Mouse (Mus musculus): Measurements from ENCODE around the gene Cfap97.
"Not testable (repeated sequence)": the region's sequence is repeated elsewhere in the genome, so short reads cannot be mapped to it uniquely, and the experiment has no call there.

The Cfap97 gene

DNA sequence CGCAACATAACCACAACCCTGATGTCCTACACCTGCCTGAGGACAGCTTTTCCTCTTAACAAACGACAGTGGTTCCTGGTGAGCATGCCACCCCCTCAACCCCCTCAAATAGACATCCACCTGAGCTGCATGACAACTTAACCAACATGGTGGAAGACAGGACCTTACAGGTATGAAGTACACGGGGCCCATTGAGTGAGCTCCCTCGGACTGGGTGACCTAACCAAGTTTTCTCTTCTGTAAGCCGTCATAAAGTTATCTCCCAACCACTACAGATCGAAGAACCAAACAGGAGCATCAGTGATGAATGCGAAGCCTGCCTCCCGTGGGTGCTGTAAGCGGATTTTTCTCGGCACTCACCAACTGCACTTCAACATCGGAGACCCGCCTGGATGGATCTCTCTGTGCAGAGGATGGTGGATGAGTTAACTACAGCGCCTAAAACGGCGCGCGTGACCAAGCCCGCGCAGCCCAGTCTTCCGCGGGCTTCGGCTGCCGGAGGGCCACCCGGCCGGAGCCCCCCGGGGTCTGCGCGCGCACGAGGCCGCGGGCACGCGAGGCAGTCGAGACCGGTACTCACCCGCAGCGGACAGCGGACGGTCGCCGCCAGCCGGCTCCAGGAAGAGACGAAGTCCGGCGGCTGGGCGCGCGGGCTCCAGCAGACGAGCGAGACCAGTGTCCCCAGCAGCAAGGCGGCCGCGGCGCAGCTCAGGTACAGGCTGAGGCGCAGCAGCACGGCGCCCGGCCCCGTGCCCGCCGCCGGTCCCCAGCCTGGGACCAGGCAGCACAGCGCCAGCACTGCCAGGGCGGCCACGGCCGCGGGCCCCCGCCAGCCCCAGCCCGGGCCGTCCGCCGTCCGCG is at the start of gene Cfap97:
Gene Cfap97, plus strand, starts transcription at position 570 of the 861 bp plus-strand sequence.
- peak; percentile 46 for ATAC-seq (ENCODE audit: insufficient number of reproducible peaks, low FRiP score, low TSS enrichment)

DNA sequence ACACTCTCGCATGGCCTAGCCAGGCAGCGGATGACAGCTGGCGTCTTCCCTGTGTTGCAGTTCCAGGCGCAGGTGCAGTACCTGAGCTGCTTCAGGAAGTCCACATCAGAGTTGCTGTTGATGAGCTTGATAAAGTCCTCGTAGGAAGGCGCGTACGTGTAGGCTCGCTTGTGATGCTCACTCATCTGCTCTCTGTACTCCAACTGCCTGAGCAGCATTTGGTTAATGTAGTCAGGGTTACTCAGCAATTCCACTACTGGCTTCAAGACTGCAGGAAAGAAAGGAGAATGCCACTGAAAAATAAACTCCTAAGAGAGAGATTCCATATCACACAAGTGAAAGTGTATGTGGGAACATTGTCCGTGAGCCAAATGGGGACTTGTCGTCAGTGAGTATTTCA is 48.1 kb upstream of the Cfap97 start:
- ATAC-seq (ENCODE audit: insufficient number of reproducible peaks, low FRiP score, low TSS enrichment) = no peak

DNA sequence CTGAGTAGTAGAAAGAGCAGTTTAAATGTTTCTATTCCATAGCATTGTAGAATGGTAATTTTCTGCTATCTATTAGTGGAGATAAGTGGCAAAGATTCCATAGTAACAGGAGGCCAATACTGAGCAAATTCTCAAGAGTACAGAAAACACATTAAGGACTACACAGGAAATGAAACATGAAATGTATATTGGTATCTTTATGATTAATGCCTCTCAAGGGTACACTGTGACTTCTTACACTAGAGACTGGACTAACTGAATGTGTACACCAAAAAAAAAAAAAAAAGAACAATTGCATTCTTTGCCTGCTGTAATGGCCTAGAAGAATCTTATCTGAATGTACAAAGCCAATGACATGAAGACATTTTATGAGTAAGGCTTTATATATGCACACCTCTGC is 43.9 kb upstream of the Cfap97 start:
- ATAC-seq (ENCODE audit: insufficient number of reproducible peaks, low FRiP score, low TSS enrichment) = no peak

DNA sequence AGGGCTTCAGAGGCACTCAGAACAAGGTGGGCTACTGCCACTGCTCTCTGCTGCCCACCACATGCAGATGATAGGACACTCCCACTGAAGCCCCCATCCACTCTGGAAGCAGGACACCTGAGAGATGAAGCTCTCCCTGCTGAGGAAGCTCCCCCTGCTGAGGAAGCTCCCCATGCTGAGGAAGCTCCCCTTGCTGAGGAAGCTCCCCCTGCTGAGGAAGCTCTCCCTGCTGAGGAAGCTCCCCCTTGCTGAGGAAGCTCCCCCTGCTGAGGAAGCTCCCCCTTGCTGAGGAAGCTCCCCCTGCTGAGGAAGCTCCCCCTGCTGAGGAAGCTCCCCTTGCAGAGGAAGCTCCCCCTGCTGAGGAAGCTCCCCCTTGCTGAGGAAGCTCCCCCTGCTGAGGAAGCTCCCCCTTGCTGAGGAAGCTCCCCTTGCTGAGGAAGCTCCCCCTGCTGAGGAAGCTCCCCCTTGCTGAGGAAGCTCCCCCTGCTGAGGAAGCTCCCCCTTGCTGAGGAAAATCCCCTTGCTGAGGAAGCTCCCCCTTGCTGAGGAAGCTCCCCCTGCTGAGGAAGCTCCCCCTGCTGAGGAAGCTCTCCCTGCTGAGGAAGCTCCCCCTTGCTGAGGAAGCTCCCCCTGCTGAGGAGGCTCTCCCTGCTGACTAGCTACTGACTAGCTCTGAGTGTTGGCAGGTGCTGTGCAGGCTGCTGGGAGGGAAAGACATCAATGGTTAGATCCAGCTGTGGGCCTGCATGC is 38.0 kb upstream of the Cfap97 start:
- ATAC-seq (ENCODE audit: insufficient number of reproducible peaks, low FRiP score, low TSS enrichment) = not testable (repeated sequence)

DNA sequence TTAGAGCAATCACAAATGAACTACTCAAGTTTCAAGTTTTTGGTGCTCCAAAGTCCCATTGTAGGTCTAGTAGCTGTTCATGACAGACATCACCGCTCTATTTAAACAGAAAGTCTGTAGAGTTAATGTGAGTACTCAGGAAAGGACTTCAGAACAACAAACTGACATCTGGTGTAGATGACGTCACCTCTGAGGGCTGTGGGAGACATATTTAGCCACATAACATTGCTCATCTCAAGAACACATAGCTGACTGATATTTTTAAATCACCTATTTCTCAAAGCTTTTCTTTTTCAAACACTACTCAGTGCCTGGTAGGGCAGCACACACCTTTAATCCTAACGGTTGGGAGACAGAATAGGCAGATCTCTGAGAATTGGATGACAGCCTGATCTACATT is 34.4 kb upstream of the Cfap97 start:
- no peak for ATAC-seq (ENCODE audit: insufficient number of reproducible peaks, low FRiP score, low TSS enrichment)

DNA sequence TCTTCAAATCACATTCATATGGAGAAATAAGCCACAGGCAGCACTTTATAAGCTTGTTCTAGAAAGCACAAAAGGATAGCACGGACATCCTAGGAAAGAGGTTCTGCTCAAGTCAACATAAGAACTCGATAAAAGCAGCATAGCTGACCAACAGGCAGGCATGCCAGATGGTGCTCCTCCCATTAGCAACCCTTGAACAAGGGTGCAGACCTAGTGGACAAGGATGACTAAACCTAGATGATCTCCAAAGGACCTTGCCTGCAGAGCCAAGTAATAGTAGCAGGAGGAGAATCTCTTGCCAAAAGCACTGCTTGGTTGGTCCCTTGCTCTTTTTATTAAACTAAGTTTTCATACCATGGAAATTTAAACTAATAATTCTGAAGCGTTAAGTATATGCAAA is 32.4 kb upstream of the Cfap97 start:
- no peak for ATAC-seq (ENCODE audit: insufficient number of reproducible peaks, low FRiP score, low TSS enrichment)

DNA sequence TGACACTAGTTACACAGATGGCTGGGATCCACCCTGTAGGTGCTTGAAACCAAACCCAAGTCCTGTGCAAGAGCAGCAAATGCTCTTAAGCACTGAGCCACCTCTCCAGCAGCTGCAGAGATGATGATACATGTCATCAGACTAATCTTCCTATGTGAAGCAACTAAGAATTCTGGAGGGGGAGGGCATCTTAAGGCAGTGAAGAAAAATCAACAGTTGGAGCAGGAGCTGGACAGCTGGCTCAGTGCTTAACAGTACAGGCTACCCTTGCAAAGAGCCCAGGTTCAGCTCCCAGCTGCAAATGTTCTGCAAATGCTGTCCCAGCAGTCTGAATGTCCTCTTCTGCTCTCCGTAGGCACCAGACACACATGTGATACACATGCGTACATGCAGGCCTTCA is 29.1 kb upstream of the Cfap97 start:
- no peak for ATAC-seq (ENCODE audit: insufficient number of reproducible peaks, low FRiP score, low TSS enrichment)

DNA sequence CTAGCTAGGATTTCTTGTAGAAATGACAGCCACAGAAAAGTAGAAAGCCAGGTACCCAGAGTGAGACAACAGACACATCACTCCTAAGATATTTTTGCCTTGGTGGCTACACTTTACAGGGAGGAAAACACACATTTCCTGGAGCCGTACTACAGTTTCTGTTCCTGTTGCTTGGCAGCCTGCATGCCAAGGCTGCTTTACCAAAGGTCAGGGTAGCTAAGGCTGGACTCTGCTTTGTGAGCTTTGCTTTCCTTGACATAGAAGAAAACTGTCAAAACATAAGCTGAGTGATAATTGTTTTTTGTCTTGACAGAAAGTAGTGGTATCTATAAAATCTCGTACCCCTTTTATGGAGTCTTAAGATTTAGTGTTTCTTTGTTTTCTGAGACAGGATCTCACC is 21.1 kb upstream of the Cfap97 start:
- no peak for ATAC-seq (ENCODE audit: insufficient number of reproducible peaks, low FRiP score, low TSS enrichment)

DNA sequence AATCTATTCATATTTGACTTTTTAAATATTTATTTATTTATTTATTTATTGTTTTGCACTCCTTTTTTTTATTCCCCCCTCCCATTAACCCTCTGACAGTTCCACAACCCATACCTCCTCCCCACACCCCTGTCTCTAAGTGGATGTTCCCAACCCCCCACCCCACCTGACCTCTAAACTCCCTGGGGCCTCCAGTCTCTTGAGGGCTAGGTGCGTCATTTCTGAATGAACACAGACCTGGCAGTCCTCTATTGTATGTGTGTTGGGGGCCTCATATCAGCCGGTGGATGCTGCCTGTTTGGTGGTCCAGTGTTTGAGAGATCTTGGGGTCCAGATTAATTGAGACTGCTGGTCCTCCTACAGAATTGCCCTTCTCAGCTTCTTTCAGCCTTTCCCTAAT is 16.0 kb upstream of the Cfap97 start:
- not testable (repeated sequence) for ATAC-seq (ENCODE audit: insufficient number of reproducible peaks, low FRiP score, low TSS enrichment)

DNA sequence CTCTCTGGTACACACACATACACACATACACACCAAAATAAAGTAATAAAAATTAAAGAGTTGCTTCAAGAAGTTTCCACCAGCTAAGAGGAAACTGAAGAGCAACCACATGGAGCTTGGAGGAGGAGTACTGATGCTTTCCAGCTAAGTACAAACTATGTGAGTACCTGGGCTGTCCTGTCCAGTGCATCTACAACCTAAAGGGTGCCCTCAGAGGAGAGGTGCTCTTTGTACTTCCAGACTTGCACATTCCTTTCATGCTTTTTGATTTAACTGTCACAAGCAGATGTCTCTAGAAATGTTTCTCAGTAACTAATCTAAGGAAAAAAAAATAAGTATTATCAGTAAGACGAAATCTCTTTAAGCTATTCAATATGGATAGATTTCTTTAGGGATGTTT is 14.2 kb upstream of the Cfap97 start:
- no peak for ATAC-seq (ENCODE audit: insufficient number of reproducible peaks, low FRiP score, low TSS enrichment)

DNA sequence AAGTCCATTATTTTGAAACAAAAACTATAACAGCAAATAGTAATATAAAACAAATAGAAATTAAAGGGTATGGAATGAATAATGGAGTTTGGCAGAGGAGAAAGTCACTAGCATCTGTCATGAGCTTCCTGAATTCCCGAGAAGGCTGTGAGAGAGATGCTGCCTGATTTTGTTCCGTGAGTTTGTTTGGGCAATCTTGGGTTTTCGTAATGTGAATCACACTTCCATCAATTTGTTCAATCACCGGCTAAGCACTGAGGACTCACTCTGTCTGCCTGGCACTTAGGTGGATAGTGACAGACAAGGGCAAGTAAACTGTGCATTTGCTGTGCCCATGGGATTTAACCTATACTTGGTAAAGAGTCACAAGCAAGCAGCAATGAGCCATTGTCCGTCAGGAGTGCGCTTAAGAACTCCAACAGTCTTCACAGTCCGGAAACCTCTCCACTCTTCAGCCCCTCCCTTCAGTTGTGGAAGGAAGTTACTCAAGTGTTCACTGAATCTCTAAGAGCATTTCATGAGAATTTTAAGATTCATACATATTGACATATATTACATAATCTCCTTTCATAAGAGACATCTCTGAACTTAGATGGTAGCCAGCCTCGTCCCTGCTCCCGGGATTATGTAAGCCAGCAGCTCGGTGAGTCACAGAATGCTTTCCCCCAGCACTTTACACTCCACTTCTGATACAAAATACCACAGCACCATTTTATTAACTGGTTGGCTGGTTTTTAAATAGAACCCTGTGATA is 13.6 kb upstream of the Cfap97 start:
- ATAC-seq (ENCODE audit: insufficient number of reproducible peaks, low FRiP score, low TSS enrichment) = no peak

DNA sequence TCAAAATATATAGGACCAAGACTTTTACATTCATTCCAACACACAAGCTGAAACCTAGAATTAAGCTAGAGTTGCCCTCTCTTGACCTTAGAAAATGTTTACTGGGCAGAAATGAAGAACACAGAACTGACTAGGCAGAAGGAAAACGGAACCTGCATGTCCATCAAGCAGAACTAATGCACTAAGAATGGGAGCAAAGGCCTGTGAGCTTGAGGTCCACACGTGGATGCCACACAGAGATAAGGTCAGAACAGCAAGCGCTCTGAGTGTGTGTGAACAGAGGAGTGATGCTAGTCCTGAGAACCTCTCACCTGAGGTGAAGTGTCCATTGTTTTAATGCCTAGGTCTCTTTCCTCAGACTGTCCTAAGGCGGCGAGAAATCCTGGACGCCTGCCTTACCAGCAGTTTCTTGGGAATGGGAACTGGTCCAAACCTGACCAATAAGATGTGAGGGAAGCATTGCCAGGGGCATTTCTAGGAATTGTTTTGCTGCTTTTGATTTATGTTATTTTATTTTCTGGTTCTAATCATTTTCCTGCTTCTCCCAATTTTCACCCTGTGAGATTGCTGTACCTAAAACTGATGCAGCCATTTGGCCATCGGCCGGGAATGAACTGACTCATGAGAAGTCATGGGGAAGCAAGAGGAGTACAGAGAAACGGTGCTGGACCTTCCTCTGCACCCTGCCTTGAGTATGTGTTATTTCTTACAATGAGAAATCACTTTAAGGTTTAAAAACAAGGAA is 11.0 kb upstream of the Cfap97 start:
- ATAC-seq (ENCODE audit: insufficient number of reproducible peaks, low FRiP score, low TSS enrichment) = peak; percentile 23; the same call in 1 of the 2 replicates

DNA sequence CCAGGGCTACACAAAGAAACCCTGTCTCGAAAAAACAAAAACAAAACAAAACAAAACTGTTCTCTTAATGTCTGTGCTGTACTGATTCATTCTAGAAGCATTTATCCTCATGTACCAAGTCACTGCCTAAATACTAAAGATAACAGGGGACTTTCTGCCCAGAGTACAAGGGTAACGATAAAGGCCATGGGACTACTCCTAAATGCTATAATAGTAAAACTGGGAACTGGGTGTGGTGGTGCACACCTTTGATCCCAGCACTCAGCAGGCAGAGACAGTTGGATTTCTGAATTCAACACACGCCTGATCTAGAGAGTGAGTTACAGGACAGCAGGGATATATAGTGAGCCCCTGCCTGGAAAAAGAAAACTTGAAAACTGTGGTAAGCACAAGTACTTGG is 9.9 kb upstream of the Cfap97 start:
- no peak for ATAC-seq (ENCODE audit: insufficient number of reproducible peaks, low FRiP score, low TSS enrichment)

DNA sequence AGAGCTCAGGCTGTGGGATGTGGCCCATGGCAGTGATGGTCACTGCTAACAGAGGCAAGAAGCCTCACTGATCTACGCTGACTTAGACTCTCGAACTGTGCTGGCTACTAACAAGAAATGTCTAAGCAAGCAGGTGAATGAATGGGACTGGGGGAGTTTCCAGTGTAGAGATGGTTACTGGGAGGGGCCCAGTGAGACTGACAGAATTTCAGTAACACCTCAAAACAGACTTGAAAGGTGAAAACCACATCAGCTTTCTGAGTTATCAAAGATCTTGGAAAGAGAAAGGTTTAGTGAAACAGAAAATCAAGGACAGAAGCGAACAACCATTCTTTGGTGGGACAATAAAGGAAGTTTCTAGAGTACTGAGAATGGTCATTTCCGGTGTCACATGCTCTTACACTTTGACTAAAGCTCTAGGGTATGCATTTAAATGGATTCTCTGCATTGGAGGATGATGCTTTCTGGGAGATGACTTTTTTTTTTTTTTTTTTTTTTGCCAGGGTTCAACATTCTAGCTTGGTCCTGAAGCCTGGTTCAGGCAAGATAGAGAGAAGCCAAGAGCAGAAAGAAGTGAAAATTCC is 9.0 kb upstream of the Cfap97 start:
- no peak for ATAC-seq (ENCODE audit: insufficient number of reproducible peaks, low FRiP score, low TSS enrichment)

DNA sequence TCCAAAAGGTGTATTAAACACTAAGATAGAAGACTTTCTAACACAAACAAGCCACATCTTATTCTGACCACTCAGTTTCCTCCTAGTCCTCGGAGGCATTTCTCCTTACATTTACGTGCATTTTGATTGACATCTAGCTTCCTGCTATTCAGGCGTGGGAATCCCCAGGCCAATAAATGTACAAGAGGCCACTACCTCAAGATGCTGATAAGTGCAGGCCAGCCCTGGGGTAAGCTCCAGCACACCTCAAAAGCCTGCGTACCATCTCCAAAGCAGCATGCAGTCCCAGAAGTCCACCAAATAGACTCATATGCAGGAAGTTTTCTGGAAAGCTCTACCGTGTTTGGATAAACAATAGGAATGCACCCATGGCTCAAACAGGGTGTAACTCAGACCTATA is 8.1 kb upstream of the Cfap97 start:
- ATAC-seq (ENCODE audit: insufficient number of reproducible peaks, low FRiP score, low TSS enrichment) = no peak

DNA sequence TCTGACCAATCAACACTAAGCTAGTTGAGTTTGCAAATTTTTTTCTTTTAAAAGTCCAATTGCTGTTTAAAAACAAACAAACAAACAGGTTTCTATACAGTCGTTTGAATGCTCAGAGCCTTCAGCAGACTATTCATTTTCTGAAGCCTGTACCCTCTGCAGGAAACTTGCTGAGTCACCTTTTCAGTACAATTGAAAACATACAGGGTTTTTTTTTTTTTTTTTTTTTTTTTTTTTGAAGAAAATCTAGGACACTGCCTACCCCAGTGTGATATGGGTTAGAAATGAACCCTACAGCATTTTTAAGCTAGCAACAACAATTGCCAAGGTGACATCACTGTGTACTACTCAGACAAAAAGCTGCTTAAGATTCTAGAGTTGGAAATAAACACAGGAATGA is 7.6 kb upstream of the Cfap97 start:
- no peak for ATAC-seq (ENCODE audit: insufficient number of reproducible peaks, low FRiP score, low TSS enrichment)

DNA sequence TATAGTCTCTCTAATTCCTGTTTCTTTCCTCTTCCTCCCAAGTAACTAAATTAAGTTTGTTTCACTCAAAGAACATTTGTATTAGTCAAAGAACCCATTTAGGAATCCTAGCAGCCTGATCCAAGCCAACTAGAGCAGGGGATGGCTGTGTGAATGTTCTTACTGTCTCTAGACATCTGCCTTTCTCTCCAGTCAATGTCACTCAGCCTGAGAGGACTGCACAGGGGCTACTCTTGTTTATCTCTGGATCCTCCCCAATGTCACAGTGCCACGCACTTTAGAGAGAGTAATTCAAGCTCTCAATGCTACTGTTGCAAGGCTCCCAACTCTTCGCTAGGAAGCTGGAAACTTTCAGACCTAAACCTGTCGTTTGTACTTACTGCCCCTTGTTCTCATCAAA is 5.4 kb upstream of the Cfap97 start:
- ATAC-seq (ENCODE audit: insufficient number of reproducible peaks, low FRiP score, low TSS enrichment) = no peak

DNA sequence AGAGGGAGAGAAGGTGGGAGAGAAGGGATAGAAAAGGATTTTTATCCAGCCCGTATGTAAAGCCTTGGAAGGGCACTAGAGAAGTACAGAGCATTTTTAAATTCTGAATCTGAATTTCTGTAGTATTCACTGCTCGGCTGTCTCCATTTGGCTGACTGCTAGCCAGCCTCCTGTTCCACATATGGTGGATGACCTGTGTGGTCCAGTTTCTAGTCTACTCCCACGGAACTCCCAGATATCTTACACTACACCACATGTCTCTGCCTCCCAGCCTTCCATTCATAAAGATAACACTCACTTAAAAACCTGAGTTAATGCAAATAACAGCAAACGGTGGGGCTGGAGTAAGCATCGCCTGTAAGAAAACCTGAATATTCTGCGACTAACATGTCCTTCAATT is 2.3 kb upstream of the Cfap97 start:
- ATAC-seq (ENCODE audit: insufficient number of reproducible peaks, low FRiP score, low TSS enrichment) = peak; percentile 49; the same call in 1 of the 2 replicates

DNA sequence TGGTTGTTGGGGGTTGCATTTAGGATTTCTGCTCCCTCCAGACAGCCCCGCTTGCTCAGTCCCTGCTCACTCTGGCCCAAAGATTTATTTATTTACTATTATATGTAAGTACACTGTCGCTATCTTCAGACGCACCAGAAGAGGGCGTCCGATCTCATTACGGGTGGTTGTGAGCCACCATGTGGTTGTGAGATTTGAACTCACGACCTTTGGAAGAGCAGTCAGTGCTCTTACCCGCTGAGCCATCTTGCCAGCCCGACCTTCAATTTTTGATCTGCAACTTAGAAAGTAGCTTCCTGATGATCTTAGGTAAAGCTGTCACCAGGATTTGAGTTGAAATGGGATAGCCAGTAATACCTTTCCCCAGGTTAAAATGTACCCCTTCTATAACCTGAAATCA is 1.8 kb upstream of the Cfap97 start:
- no peak for ATAC-seq (ENCODE audit: insufficient number of reproducible peaks, low FRiP score, low TSS enrichment)
